Mouse (Mus musculus) megakaryocyte, embryonic 14.5 days (primary cell): ENCODE data around the gene Rtn3. TPM values are rescaled to one million over a fixed set of nuclear protein-coding genes. Genes with fewer than 3 reads are reported as not detected.

Experiments used
- H3K27me3 ChIP-seq: replicated peaks from 2 replicates; pipeline ENCODE3; 2012; ENCODE audit warnings: inconsistent platforms
- H3K36me3 ChIP-seq: replicated peaks from 2 replicates; pipeline ENCODE3; 2012; ENCODE audit warnings: low read length, inconsistent platforms, mixed read lengths
- H3K4me1 ChIP-seq: 2 replicates; pipeline ENCODE4 v1.6.1; 2012; ENCODE audit warnings: inconsistent platforms
- H3K4me3 ChIP-seq: replicated peaks from 2 replicates; pipeline ENCODE3; 2012; ENCODE audit warnings: moderate library complexity, mild to moderate bottlenecking, inconsistent platforms
- H3K9me3 ChIP-seq: 2 replicates; pipeline ENCODE4 v1.6.1; 2012; ENCODE audit warnings: inconsistent platforms
- FLI1 ChIP-seq: IDR thresholded peaks from 2 replicates; pipeline ENCODE4 v1.6.1; 2012; ENCODE audit warnings: low read length, inconsistent platforms, mixed read lengths
- GATA1 ChIP-seq: IDR thresholded peaks from 3 replicates; pipeline ENCODE4 v1.6.1; 2012; ENCODE audit warnings: mixed read lengths, low read length, inconsistent platforms, borderline replicate concordance
- polyA plus RNA-seq: library from polyadenylated mRNA; stranded (reverse); fragments of >175 nt; gene quantifications from 2 replicates; pipeline ENCODE4 v1.2.3, GENCODE M21; 2012; ENCODE audit warnings: low replicate concordance; ENCODE audit not compliant: insufficient read depth

Gene Rtn3
- polyA plus RNA-seq, 1 experiment, result 59.9 TPM

- peaks cover 76% of the 10 kb centered on the region for H3K36me3 ChIP-seq
- no peaks in the 10 kb centered on the region for H3K9me3 ChIP-seq
- H3K27me3 ChIP-seq, result peaks cover 2% of the 10 kb centered on the region
- peaks cover 17% of the 10 kb centered on the region for H3K4me1 ChIP-seq
- H3K4me3 ChIP-seq, result no peak overlapping the region
- TF ChIP-seq GATA1, result no peak
- TF ChIP-seq FLI1, result no peak
Observed at GRCm38 (mm10) chr19:7424131-7424530, 59.0 kb downstream of the Rtn3 start.

GRCm38 (mm10) chr19:7423656-7424030, 59.4 kb downstream of the Rtn3 start:
- no peaks in the 10 kb centered on the region for H3K9me3 ChIP-seq
- no peak overlapping the region for H3K4me3 ChIP-seq
- peaks cover 22% of the 10 kb centered on the region for H3K4me1 ChIP-seq
- H3K27me3 ChIP-seq, result peaks cover 2% of the 10 kb centered on the region
- H3K36me3 ChIP-seq, result peaks cover 72% of the 10 kb centered on the region
- TF ChIP-seq FLI1 (no peak), GATA1 (no peak)

GRCm38 (mm10) chr19:7423028-7423655, 59.9 kb downstream of the Rtn3 start:
- peaks cover 27% of the 10 kb centered on the region for H3K4me1 ChIP-seq
- H3K9me3 ChIP-seq, result no peaks in the 10 kb centered on the region
- peaks cover 67% of the 10 kb centered on the region for H3K36me3 ChIP-seq
- H3K4me3 ChIP-seq, result no peak overlapping the region
- H3K27me3 ChIP-seq, result peaks cover 4% of the 10 kb centered on the region
- TF ChIP-seq GATA1 (no peak), FLI1 (no peak)

GRCm38 (mm10) chr19:7422656-7423027, 60.4 kb downstream of the Rtn3 start:
- Histone ChIP-seq H3K27me3 (peaks cover 4% of the 10 kb centered on the region), H3K36me3 (peaks cover 62% of the 10 kb centered on the region), H3K4me1 (peaks cover 30% of the 10 kb centered on the region), H3K9me3 (no peaks in the 10 kb centered on the region), H3K4me3 (no peak overlapping the region)
- TF ChIP-seq GATA1 (no peak), FLI1 (no peak)

- H3K4me1 ChIP-seq, result peaks cover 34% of the 10 kb centered on the region
- TF ChIP-seq GATA1 (no peak), FLI1 (no peak)
- peaks cover 55% of the 10 kb centered on the region for H3K36me3 ChIP-seq
Observed at GRCm38 (mm10) chr19:7421602-7422591, 61.2 kb downstream of the Rtn3 start.

GRCm38 (mm10) chr19:7420841-7421601, 62.1 kb downstream of the Rtn3 start:
- H3K4me3 ChIP-seq, result no peak overlapping the region
- peaks cover 41% of the 10 kb centered on the region for H3K4me1 ChIP-seq
- TF ChIP-seq GATA1, result no peak
- no peak for TF ChIP-seq FLI1
- peaks cover 19% of the 10 kb centered on the region for H3K27me3 ChIP-seq
- no peaks in the 10 kb centered on the region for H3K9me3 ChIP-seq
- peaks cover 46% of the 10 kb centered on the region for H3K36me3 ChIP-seq

More at GRCm38 (mm10) chr19:7421602-7422591, 61.2 kb downstream of the Rtn3 start:
- Histone ChIP-seq H3K9me3 (no peaks in the 10 kb centered on the region), H3K4me3 (no peak overlapping the region), H3K27me3 (peaks cover 10% of the 10 kb centered on the region)

- peaks cover 41% of the 10 kb centered on the region for H3K4me1 ChIP-seq
- H3K27me3 ChIP-seq, result peaks cover 28% of the 10 kb centered on the region
- H3K9me3 ChIP-seq, result peaks cover 2% of the 10 kb centered on the region; the same call in 1 of the 2 replicates
- H3K36me3 ChIP-seq, result peaks cover 38% of the 10 kb centered on the region
- TF ChIP-seq GATA1 (no peak), FLI1 (no peak)
- H3K4me3 ChIP-seq, result no peak overlapping the region
Observed at GRCm38 (mm10) chr19:7420108-7420507, 63.0 kb downstream of the Rtn3 start.

GRCm38 (mm10) chr19:7419134-7419533, 63.9 kb downstream of the Rtn3 start:
- peaks cover 28% of the 10 kb centered on the region for H3K36me3 ChIP-seq
- H3K27me3 ChIP-seq, result peaks cover 35% of the 10 kb centered on the region
- TF ChIP-seq GATA1 (no peak), FLI1 (no peak)
- peaks cover 41% of the 10 kb centered on the region for H3K4me1 ChIP-seq
- H3K4me3 ChIP-seq, result peak overlapping the region; percentile 78
- H3K9me3 ChIP-seq, result peaks cover 8% of the 10 kb centered on the region

- Histone ChIP-seq H3K4me3 (peak overlapping the region; percentile 93), H3K9me3 (peaks cover 10% of the 10 kb centered on the region), H3K4me1 (peaks cover 41% of the 10 kb centered on the region), H3K27me3 (peaks cover 39% of the 10 kb centered on the region), H3K36me3 (peaks cover 19% of the 10 kb centered on the region)
- TF ChIP-seq FLI1 (no peak), GATA1 (no peak)
Observed at GRCm38 (mm10) chr19:7417911-7418849, 64.9 kb downstream of the Rtn3 start.
